Mouse (Mus musculus) thymus, adult 2 months (tissue): ENCODE results near the gene Msi2.

Experiments
- CTCF ChIP-seq: fragments of 200-500 bp; IDR thresholded peaks from 2 replicates; pipeline ENCODE4 v1.5.1; 2012; ENCODE audit warnings: mild to moderate bottlenecking, control low read depth, low read length, moderate library complexity, borderline replicate concordance; ENCODE audit not compliant: control insufficient read depth, poor library complexity, insufficient read depth; ENCODE audit errors: extremely low read depth
- POLR2A ChIP-seq: fragments of 200-500 bp; IDR thresholded peaks from 2 replicates; pipeline ENCODE4 v1.6.1; 2012; ENCODE audit warnings: mild to moderate bottlenecking, low read length, control low read depth, moderate library complexity; ENCODE audit not compliant: control insufficient read depth, poor library complexity, insufficient read depth; ENCODE audit errors: extremely low read depth

DNA sequence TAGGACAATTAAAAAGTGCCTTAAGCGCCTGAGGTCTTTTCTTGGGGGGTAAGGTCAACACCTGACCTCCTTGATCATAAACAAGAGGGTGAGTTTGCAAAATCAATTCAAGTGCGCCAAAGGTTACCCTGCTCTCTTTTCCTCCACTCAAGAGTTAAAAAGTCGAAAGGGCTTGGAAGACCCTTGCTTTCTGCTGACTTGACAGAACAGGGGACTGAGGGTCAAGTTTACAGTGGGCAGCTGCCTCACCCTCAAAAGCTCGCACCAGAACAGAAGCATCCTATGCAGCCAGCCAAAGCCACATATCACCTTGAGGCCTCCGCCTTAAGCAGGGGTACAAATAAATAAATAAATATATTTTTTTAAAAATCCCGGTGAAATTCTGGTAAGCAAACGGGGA lies 3.0 kb downstream of the Msi2 start:
- TF ChIP-seq CTCF, result no peak
- TF ChIP-seq POLR2A, result no peak
